Mouse (Mus musculus) heart, embryonic 14.5 days (tissue): ENCODE data around the gene Slc7a11. TPM values are rescaled to one million over a fixed set of nuclear protein-coding genes. Genes with fewer than 3 reads are reported as not detected.

Experiments used
- ATAC-seq: fragments of 200-750 bp; cut with Nextera tagmentation; 2 replicates; pipeline ENCODE4 v1.8.0; 2017; ENCODE audit warnings: low read depth, moderate TSS enrichment; ENCODE audit not compliant: insufficient number of reproducible peaks, insufficient read depth, low FRiP score
- H3K27ac ChIP-seq, 2 experiments: fragments of 200-500 bp in 1 of 2; fragments of 300-500 bp in 1 of 2; sonication (generic) in 1 of 2; replicated peaks in 1 of 2; 2 replicates each; pipeline ENCODE4 v1.5.1; 2012 to 2014; ENCODE audit warnings: low read depth in 2 of 2, low read length in 2 of 2, control low read depth in 1 of 2, mild to moderate bottlenecking in 1 of 2, mixed read lengths in 1 of 2; ENCODE audit not compliant: control insufficient read depth in 1 of 2, insufficient read depth in 1 of 2
- H3K27me3 ChIP-seq: fragments of 300-500 bp; sonication (generic); 2 replicates; pipeline ENCODE4 v1.6.1; 2014; ENCODE audit warnings: mild to moderate bottlenecking, low read length, control low read depth; ENCODE audit not compliant: control insufficient read depth, insufficient read depth
- H3K36me3 ChIP-seq: fragments of 300-500 bp; sonication (generic); 2 replicates; pipeline ENCODE4 v1.6.1; 2014; ENCODE audit warnings: mild to moderate bottlenecking, control low read depth, low read length, mixed read lengths; ENCODE audit not compliant: control insufficient read depth, insufficient read depth
- H3K4me1 ChIP-seq, 2 experiments: fragments of 200-500 bp in 1 of 2; fragments of 300-500 bp in 1 of 2; sonication (generic) in 1 of 2; 2 replicates each; pipeline ENCODE4 v1.6.1; 2012 to 2014; ENCODE audit warnings: low read length in 2 of 2, control low read depth in 1 of 2, mixed read lengths in 1 of 2; ENCODE audit not compliant: control insufficient read depth in 2 of 2, insufficient read depth in 2 of 2
- H3K4me2 ChIP-seq: fragments of 300-500 bp; sonication (generic); 2 replicates; pipeline ENCODE4 v1.6.1; 2014; ENCODE audit warnings: mild to moderate bottlenecking, low read length
- H3K4me3 ChIP-seq, 2 experiments: fragments of 200-500 bp in 1 of 2; fragments of 300-500 bp in 1 of 2; sonication (generic) in 1 of 2; 2 replicates each; pipeline ENCODE4 v1.5.1; 2012 to 2014; ENCODE audit warnings: low read length in 2 of 2, mild to moderate bottlenecking in 2 of 2, control low read depth in 1 of 2, low read depth in 1 of 2, moderate library complexity in 1 of 2; ENCODE audit not compliant: control insufficient read depth in 1 of 2, insufficient read depth in 1 of 2
- H3K9ac ChIP-seq: fragments of 300-500 bp; sonication (generic); 2 replicates; pipeline ENCODE4 v1.6.1; 2014; ENCODE audit warnings: mild to moderate bottlenecking, low read length
- H3K9me3 ChIP-seq: fragments of 300-500 bp; sonication (generic); 2 replicates; pipeline ENCODE4 v1.6.1; 2016; ENCODE audit warnings: low read length, control low read depth; ENCODE audit not compliant: control insufficient read depth
- WGBS: fragments of 180-500 bp; shearing (Covaris S2); extraction: QIAGEN DNeasy Blood & Tissue Kit; methylation state at CpG from one replicate; pipeline ENCODE4 v1.1.7; 2014; 5-methylcytosine and 5-hydroxymethylcytosine counted together
- polyA plus RNA-seq: library from polyadenylated mRNA; unstranded; fragments of >200 nt; fragmentation: Nextera tagmentation; extraction: Ambion mirVana; gene quantifications from 2 replicates; pipeline ENCODE4 v1.2.1, GENCODE M21; 2014

Slc7a11 gene
- polyA plus RNA-seq: 0.16 and 0.19 TPM in 2 replicates

DNA sequence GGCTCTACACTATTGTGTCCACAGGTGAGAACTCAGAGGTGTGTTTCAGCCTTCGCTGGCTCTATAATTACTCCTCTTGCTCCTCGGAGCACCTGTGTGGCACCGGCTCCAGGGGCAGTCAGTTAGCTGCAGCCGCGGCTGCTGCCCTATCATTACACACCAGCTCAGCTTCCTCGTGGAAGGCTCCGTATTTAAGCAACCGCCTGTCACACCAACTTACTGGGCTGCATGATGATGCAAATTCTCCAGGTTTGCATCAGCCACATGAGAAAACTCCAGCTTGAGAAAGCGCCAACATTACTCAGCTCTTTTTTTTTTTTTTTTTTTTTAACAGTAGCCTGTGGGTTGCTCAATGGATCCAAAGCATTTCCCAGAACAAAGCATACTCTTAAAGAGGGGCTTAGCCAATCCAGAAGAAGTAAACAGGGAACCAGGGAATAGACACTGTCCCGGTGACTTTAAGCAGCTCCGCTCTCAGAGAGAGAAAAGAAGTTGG lies at the start of gene Slc7a11:
Slc7a11 (minus strand) TSS at position 194 of the 496 bp plus-strand sequence.
- ATAC-seq: no peak
- H3K36me3 ChIP-seq: no peaks in the 10 kb centered on the region
- peak within 1 kb of the TSS; percentile 61 for H3K9ac ChIP-seq
- no peaks in the 10 kb centered on the region for H3K27me3 ChIP-seq
- H3K4me1 ChIP-seq: peaks cover 0 to 3% of the 10 kb centered on the region in 2 experiments; a peak in 1 of 4 replicates
- 3% methylated on average over 11 of the region's 11 CpGs for WGBS
- H3K4me2 ChIP-seq: peak within 1 kb of the TSS; percentile 82
- H3K4me3 ChIP-seq: peak within 1 kb of the TSS; percentile 31 to 40
- H3K27ac ChIP-seq: no peak within 1 kb of the TSS
- no peaks in the 10 kb centered on the region for H3K9me3 ChIP-seq

- ATAC-seq: no peak
- WGBS: 86% methylated on average over 2 of the region's 2 CpGs
Observed at GRCm38 (mm10) chr3:50491678-50492077, 48.3 kb upstream of the Slc7a11 start.

DNA sequence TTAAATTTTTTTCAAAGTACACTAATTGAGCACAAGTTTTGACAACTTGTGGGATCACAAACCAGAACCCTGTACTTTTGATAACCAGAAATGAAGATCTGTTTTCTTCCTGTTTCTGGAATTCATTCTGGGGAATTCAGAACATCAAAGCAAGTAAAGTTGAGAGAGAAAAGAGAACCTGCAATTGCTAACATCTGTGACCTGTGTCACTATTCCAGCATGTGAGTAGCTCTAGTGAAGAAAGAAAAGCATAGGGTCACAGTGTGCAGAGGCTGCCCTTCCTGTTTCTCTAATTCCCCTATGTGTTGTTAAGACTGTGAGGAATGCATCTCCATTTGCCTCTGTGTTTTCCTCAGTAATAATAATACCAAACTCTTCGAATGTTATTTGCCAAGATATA lies 40.7 kb upstream of the Slc7a11 start:
- whole genome bisulfite sequencing: 56% methylated on average over 1 of the region's 1 CpGs

More at GRCm38 (mm10) chr3:50491678-50492077, 48.3 kb upstream of the Slc7a11 start:
- Histone ChIP-seq H3K27me3 (no peaks in the 10 kb centered on the region), H3K4me1 (no peaks in the 10 kb centered on the region), H3K27ac (no peak overlapping the region), H3K4me2 (no peak overlapping the region), H3K4me3 (no peak overlapping the region), H3K9me3 (peaks cover 4% of the 10 kb centered on the region; the same call in 1 of the 2 replicates), H3K36me3 (no peaks in the 10 kb centered on the region), H3K9ac (no peak overlapping the region)

GRCm38 (mm10) chr3:50462223-50462622 lies 18.8 kb upstream of the Slc7a11 start:
- H3K4me2 ChIP-seq: no peak overlapping the region
- no peaks in the 10 kb centered on the region for H3K9me3 ChIP-seq
- no peak for ATAC-seq
- 78% methylated on average over 2 of the region's 2 CpGs for WGBS
- no peaks in the 10 kb centered on the region for H3K27me3 ChIP-seq
- no peaks in the 10 kb centered on the region for H3K36me3 ChIP-seq
- no peak overlapping the region for H3K9ac ChIP-seq
- H3K4me1 ChIP-seq: no peaks in the 10 kb centered on the region
- no peak overlapping the region for H3K4me3 ChIP-seq
- no peak overlapping the region for H3K27ac ChIP-seq

More for the DNA sequence above, 40.7 kb upstream of the Slc7a11 start:
- Histone ChIP-seq H3K27ac (no peak overlapping the region), H3K9ac (no peak overlapping the region), H3K27me3 (no peaks in the 10 kb centered on the region), H3K4me2 (no peak overlapping the region), H3K36me3 (no peaks in the 10 kb centered on the region), H3K9me3 (no peaks in the 10 kb centered on the region), H3K4me3 (no peak overlapping the region), H3K4me1 (no peaks in the 10 kb centered on the region)
- ATAC-seq: no peak

- H3K27ac ChIP-seq: no peak overlapping the region
- no peaks in the 10 kb centered on the region for H3K9me3 ChIP-seq
- H3K4me1 ChIP-seq: no peaks in the 10 kb centered on the region
- no peaks in the 10 kb centered on the region for H3K27me3 ChIP-seq
- H3K4me2 ChIP-seq: no peak overlapping the region
- no peak overlapping the region for H3K4me3 ChIP-seq
- ATAC-seq: no peak
- H3K36me3 ChIP-seq: no peaks in the 10 kb centered on the region
- H3K9ac ChIP-seq: no peak overlapping the region
- 76% methylated on average over 5 of the region's 5 CpGs for WGBS
Observed at GRCm38 (mm10) chr3:50457136-50457535, 13.7 kb upstream of the Slc7a11 start.

GRCm38 (mm10) chr3:50456564-50456963 lies 13.2 kb upstream of the Slc7a11 start:
- WGBS: 63% methylated on average over 4 of the region's 4 CpGs
- no peak overlapping the region for H3K27ac ChIP-seq
- H3K36me3 ChIP-seq: no peaks in the 10 kb centered on the region
- no peak for ATAC-seq
- no peaks in the 10 kb centered on the region for H3K27me3 ChIP-seq
- no peak overlapping the region for H3K4me2 ChIP-seq
- H3K4me3 ChIP-seq: no peak overlapping the region
- no peak overlapping the region for H3K9ac ChIP-seq
- H3K4me1 ChIP-seq: no peaks in the 10 kb centered on the region
- H3K9me3 ChIP-seq: no peaks in the 10 kb centered on the region

GRCm38 (mm10) chr3:50456023-50456422 lies 12.6 kb upstream of the Slc7a11 start:
- Histone ChIP-seq H3K36me3 (no peaks in the 10 kb centered on the region), H3K4me1 (no peaks in the 10 kb centered on the region), H3K4me2 (no peak overlapping the region), H3K27me3 (no peaks in the 10 kb centered on the region), H3K4me3 (no peak overlapping the region), H3K9ac (no peak overlapping the region), H3K27ac (no peak overlapping the region), H3K9me3 (no peaks in the 10 kb centered on the region)
- 45% methylated on average over 1 of the region's 1 CpGs for WGBS
- ATAC-seq: no peak
